Mouse (Mus musculus): ENCODE measurements at regions not wholly inside any gene's neighbourhood (a gene's known extent, or its start where the extent isn't known, plus 50 kb on each side); places are given as distances from the start of the nearest gene placed in this dataset.
"Not testable (repeated sequence)": the region's sequence is repeated elsewhere in the genome, so short reads cannot be mapped to it uniquely, and the experiment has no call there.

DNA sequence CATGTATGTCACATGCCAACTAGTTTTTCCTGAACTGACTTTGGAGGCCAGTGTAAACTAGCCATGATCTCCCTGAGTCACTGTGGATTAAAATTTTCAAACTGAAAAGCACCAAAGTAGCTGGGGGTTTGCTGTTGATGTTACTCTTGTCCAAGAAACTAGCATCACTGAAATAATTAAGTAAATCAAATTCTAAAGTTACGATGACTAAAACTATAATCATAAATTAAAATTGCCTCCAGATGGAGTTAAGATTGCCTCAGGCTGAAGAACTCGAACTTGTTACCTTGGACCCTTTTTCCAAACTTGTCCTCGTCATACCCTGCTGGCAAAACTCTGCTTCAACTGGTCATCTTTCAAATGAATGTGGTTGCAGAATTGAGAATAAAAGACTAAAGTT lies 93.7 kb upstream of the Ptgfr start:
- no peak for DNase-seq

DNA sequence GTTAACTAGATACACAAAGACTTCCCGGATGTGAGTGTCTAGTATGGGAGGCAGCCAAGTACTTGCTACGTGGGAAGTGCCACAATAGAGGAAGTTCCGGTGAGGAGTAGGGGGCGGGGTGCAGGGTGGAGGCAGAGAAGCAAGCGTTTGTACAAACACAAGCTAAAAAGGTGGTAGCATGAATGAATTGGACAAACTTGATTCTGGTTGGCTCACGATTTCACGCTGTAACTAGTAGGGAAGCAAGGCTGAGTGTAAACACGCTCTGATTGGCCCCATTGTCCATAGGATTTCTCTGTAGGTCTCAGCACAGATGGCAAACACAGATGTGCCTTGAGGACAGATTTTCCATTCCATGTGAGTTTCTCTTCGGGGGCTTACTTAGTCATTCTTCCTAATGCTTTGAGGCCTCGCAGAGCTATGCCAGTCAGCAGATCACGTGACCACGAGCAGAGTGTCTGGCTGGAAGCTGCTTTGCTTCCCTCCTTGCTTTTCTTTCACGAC lies 76.6 kb upstream of the Ptgfr start:
- DNase-seq, result peak; percentile 52

DNA sequence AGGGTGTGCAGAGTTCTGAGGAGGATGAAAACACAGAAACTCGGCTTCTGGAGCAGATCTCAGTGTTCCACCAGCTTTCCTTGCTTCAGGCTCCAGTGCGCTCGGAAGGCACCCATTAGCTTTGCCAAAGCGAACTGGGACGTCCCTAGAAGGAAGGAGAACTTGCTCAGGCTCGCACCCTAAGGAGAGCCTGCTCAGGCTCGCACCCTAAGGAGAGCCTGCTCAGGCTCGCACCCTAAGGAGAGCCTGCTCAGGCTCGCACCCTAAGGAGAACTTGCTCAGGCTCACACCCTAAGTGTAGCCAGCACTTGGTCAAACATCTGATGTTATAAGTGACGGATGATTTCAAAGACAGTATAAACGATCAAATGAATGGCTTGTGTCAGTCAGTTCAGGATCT lies 74.9 kb upstream of the Ptgfr start:
- DNase-seq, result not testable (repeated sequence)

DNA sequence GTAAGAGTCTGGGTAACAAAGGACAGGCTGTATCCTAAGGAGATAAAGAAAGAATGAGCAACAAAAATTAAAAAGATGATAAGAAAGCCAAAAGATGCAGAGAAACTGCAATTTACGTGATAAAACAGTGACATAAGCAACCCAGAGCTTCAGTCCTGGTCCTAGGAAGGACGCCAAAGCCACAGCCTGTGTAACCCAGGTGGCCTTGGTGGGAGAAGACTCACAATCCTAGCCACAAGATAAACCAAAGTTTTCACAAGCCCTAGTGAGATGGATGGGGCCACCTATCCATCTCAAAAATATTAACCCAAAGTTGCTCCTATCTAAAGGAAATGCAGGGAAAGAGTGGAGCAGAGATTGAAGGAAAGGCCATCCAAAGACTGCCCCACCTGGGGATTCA lies 73.4 kb upstream of the Ptgfr start:
- no peak for DNase-seq

DNA sequence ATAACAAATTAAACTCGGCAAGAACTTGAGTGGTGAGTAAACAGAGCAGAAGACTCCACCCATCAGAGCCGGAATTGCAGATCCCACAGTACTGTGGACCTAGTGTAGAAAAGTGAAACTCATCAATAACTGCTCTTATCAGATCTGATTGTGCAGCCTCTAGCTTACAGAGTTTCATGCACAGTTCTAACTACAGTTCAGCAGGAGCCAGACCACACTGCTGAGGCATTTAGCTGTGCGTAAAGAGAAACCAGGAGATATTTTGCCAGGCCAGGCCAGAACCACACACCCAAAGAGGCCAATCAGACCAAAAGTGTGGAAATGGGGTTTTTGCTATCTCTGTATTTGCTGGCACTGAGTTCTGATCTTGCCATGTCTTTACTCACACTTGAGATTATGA lies 71.9 kb upstream of the Ptgfr start:
- no peak for DNase-seq

DNA sequence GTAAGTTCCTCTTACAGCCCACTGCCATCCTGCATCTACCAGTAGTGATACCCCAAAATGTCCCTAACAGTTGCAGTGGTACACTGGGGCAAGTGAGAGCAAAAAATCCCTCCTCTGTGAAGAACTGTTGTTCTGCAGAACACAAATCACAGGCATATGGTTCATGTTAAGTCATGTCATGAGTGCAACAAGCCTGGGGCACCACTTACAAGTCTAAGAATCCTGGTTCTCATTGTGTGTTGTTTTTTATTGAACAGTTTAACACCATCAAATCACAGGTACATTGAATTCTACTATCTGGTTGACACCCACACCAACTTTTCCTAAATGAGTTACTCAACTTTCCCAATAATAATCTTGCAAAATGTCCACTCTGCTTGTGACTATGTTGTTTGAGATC lies 71.5 kb upstream of the Ptgfr start:
- no peak for DNase-seq

DNA sequence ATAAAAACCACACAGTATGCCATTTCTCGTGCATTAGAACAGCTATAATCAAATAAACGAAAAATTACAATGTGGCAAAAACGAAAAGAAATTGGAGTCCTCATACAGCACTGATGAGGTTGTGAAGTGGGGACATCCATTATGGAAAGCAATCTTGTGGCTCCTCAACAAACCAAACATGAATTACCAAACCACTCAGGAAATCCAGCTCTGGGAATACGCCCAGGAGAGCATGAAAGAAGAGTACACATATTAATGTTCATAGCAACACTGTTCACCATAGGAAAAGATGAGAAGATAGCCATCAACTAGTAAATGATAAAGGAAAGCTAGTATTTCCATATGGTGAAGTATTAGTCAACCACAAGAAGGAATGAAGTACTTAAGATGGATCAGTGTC lies 68.3 kb upstream of the Ptgfr start:
- no peak for DNase-seq

DNA sequence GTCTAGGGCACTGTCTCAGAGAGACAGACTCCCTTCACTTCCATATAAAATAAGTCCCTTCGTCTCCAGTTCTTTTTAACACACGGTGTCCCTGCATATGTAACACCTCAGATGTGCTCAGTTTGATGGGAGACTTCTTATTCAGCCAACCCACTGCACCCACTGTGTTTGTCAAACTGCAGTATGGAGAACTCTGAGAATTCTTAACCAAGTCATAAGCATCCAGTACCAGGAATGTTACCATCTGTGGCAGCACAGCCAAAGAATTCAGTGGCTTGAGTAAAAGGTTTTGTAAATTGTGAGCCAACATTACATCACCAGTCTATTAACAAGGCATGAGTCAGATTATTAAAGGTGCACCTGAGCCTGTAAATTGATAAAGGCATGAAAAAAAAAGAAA lies 65.7 kb upstream of the Ptgfr start:
- DNase-seq, result no peak

DNA sequence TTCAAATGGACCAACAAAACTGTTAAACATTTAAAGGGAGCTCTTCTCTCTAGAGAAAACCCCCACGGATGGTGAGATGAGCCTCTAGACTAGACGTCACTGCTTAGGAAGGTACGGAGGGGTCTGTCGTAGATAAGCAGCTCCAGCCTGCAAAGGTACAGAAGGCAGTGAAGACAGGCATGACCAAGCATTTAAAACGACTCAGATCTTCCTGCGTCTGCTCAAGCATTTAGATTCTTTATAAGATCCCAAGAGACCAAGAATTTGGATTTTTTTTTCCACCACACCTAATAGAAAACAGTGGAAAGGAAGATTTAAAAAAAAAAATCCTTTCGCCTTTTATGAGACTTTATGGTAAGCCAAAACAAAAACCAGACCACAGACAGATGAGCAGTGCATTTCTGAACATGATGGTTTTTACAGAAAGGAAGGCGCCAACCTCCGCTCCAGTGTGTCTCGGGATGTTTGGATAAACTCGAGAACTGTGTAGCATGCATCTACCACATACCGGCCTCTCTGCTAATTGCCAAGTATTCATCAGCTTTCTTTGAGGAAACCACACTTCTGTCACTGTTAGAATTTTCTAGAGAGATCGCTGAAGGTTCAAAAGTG lies 64.9 kb upstream of the Ptgfr start:
- DNase-seq, result no peak

DNA sequence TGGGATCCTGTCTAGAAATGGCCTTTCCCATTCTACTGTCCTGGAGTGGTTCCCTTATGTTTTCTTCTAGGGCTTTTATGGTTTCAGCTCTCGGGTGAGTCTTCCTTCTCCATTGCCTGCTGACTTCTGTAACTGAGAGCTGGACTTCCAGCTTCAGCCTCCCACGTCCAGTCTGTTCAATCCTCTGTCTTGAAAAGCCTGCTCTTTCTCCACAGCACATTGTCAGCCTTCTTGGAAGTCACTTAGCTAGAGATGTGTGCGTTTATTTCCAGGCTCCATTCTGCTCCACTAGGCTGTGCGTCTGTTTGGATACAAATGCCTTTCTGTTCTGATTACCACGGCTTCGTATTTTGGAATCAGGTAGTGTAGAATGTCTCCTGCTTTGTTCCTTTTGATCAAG lies 62.2 kb upstream of the Ptgfr start:
- DNase-seq, result no peak

DNA sequence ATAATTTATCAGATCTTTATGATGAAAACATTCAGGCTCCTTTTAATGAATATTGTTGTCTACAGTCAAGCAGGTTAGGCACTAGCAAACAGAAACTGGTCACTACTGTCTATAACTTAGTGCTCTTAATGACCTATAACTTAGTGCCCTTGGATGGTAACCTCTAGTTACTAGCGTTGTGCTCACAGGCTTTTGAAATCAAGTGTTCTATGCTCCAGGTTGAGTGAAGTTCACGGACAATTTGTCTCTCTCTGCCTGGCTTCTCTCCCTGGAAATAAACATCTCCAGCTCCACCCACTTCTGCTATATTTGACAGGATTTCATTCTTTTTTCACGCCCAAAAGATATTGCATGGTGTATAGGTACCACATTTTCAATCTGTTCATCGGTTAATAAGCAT lies 61.7 kb upstream of the Ptgfr start:
- no peak for DNase-seq

DNA sequence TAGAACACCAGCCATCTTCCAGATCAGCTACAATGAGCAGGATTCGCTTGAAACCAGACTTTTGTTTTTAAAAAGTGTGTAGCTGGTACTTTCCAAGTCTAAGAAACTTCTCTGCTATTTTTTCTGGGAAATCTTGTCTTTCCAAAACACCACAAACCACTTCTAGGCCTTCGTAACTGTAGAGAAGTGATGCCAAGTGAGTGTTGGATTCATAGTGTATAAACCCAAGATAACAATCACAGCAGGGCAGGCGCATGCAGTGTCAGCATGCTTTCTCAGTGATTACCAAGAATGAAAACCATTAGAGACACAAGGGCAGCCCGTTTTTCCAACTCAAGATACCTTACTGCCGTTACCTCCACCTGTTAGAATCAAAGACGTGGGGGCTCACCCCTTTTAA lies 58.9 kb upstream of the Ptgfr start:
- no peak for DNase-seq

DNA sequence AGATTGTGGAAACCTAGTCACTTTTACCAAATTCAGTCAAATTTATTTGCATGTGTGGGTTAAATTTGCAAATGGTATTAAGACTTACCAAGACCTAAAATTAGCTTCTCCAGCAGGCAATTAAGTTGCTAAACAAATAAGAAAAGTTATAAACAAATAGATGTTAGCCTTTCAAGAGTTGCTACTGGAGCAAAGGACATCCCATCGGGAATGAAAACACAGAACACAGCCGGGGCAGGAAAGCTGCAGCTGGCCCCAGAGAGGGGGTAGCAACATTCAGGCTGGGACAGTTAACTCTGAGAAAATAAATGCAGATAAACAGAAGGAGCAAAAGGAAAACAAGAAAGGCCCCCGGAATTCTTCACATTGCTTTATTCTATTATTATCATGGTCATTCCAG lies 57.3 kb upstream of the Ptgfr start:
- no peak for DNase-seq

DNA sequence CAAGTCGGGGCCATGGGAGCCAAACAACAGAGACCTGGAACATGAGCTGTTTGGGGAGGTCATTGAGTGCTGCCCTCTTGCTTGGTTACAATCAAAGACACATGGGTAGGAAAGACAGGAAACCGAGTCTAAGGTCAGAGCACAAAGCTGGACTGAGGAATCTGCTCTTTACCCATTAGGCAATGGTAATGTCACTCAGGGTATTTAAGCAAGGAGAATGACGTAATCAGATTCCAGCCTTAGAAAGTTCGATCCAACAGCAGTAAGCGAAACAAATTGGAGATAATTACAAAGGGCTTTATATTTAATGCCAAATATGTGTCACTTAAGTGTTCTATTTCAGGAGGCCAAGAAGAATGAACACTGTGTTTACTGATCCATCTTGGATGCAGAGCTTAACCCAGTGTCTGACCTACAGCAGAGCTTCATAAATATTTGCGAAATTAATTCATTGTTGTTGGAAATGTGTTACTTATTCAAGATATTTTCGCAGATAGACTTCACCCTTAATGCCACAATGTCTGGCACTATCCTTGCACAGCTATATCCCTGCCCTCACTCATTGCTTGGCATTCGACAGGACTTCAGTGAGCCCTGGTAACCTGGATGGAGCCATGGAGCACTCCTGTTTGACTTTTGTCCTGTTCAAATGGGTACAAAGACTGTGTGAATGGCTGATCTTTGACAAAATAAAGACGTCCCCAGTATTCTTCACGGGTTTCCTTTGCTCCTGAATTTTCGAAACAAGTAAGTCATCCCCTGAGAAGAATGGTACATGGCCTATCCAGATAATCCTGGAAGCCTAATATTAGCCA lies 56.2 kb upstream of the Ptgfr start:
- DNase-seq, result peak; percentile 42

DNA sequence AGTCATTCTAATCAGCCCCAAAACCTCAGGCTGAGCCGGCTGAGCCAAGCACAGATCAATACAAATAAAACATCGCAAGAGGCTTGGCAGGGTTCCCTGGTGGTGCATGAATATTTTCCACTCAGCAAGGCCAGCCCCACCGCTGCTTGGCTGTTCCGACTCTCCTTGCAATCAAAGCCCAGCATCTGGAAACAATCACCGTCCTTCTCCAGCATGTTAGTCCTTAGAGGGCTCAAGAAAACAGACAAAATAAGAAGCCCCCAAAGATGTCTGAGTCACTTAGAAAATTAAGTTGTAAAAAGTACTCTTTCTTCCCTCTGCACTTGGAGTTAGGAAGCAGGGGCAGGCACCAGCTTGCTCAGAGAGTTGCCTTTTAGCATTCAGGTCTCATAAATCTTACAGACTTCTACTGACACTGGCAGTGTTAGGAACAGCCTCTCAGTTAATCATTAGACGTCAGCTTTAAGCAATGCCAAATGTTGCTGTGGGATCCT lies 54.4 kb upstream of the Ptgfr start:
- DNase-seq, result peak; percentile 90

DNA sequence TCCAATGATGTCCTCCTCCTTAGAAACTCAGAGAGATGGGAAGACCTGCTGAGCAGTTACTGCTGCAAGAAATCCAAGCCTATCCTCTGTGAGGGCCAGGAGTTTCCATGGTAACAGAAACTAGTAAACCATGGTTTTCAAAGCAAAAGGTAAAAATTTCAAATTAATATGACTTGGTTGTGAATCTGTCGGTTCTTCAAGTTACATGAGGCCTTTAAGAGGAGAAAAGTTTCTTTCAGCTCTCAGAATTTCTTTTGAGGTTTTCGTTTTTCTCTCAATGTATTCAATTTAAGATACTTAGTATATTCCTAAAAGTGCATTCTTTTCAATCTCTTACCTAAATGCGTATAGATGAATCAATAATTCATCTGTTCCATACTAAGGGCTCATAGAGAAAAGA lies 53.9 kb upstream of the Ptgfr start:
- no peak for DNase-seq

DNA sequence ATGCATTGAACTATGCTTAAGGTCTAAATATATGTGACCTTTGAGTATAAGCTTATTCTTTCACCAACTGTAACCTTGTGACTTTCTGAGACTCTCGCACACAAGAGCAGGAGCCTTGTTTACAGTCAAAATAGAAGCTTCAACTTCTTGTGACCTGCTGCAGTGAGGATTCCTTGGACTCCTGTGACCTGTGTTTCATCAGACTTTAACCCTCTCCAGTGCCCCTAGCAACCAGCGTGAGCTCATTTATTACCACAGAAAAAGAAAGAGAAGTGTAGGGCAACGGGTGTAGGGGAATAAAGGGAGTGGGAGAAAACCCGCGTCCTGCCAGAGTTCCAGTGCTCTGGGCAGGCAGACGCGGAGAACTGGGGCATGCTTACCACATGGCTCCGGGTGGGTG lies 52.3 kb upstream of the Ptgfr start:
- DNase-seq, result peak; percentile 38

All from embryo, embryonic 11 days (tissue).